Mouse (Mus musculus): Measurements from ENCODE around the gene Fdx1.
A peak's percentile ranks its signal among the peaks of the same experiment; 100 is the strongest.

GRCm38 (mm10) chr9:51951337-51951736, 12.0 kb downstream of the Fdx1 start:
- TF ChIP-seq RAD21 (IDR thresholded peaks at IDR 0.05; ENCODE audit: low read depth, low read length) (peak; percentile 81), EP300 (IDR thresholded peaks at IDR 0.05; ENCODE audit: low read length) (no peak)

Data from CH12.LX (cell line).